ENCODE assay signal across 26 mouse cellular contexts in genomic region chr1:191339876-191340275, GRCm38 (mm10).
"Had no signal": no experiment of that assay in that cellular context is flagged by ENCODE, and none has a peak within 500 bp of the region (broad histone marks: within the 10 kb centered on the region; RNA-seq: fewer than 3 reads in every experiment).

No protein-coding gene starts in this region.

- H3K27me3 ChIP-seq: embryonic facial prominence, embryonic 12.5 days; embryonic facial prominence, embryonic 13.5 days; embryonic facial prominence, embryonic 15.5 days; forebrain, embryonic 12.5 days; forebrain, embryonic 13.5 days; forebrain, embryonic 15.5 days had no signal

- H3K27ac ChIP-seq: embryonic facial prominence, embryonic 10.5 days; embryonic facial prominence, embryonic 12.5 days; embryonic facial prominence, embryonic 13.5 days; embryonic facial prominence, embryonic 15.5 days; forebrain, embryonic 10.5 days; forebrain, embryonic 12.5 days; forebrain, embryonic 13.5 days; forebrain, embryonic 15.5 days; gastrocnemius, adult 2 months; heart, adult 2 months had no signal

- DNase-seq: cerebellum, adult 2 months; cerebellum, adult 8-10 months; cerebellum, adult 9-10 months; cerebellum, adult 9-11 months; cerebellum, postnatal 10 days; cerebellum, postnatal 14 days; cerebellum, postnatal 25 days; cerebellum, postnatal 36 days; embryo, embryonic 11 days; forebrain, postnatal 0 days; gastrocnemius, postnatal 10 days; gastrocnemius, postnatal 25 days; gastrocnemius, postnatal 36 days; heart, adult 11 months; heart, adult 18-20 months; heart, adult 2 months had no signal

- H3K4me3 ChIP-seq: embryonic facial prominence, embryonic 10.5 days; embryonic facial prominence, embryonic 12.5 days; embryonic facial prominence, embryonic 13.5 days; embryonic facial prominence, embryonic 15.5 days; erythroblast, embryonic 14.5 days; forebrain, embryonic 10.5 days; forebrain, embryonic 12.5 days; forebrain, embryonic 13.5 days; forebrain, embryonic 15.5 days; gastrocnemius, adult 2 months; heart, adult 2 months had no signal

- H3K4me1 ChIP-seq: embryonic facial prominence, embryonic 10.5 days; embryonic facial prominence, embryonic 12.5 days; embryonic facial prominence, embryonic 13.5 days; embryonic facial prominence, embryonic 15.5 days; forebrain, embryonic 10.5 days; forebrain, embryonic 12.5 days; forebrain, embryonic 13.5 days; forebrain, embryonic 15.5 days had no signal
